Mouse (Mus musculus) liver, embryonic 14.5 days (tissue): ENCODE results near the gene Heyl. TPM values are rescaled to one million over a fixed set of nuclear protein-coding genes. Genes with fewer than 3 reads are reported as not detected.

Experiments used
- ATAC-seq: fragments of 200-750 bp; cut with Nextera tagmentation; 2 replicates; pipeline ENCODE4 v1.8.0; 2017; ENCODE audit warnings: moderate number of reproducible peaks, mild to moderate bottlenecking, moderate library complexity; ENCODE audit not compliant: insufficient read depth
- DNase-seq, 3 experiments: peaks; one replicate each; pipeline ENCODE4 v3.0.0-alpha.2; 2012 to 2013; ENCODE audit warnings: low read depth in 3 of 3, low spot score in 3 of 3
- H3K27ac ChIP-seq: fragments of 300-500 bp; sonication (generic); 2 replicates; pipeline ENCODE4 v1.5.1; 2014; ENCODE audit warnings: moderate library complexity, mild to moderate bottlenecking, control low read depth, inconsistent platforms
- H3K27me3 ChIP-seq: fragments of 300-500 bp; sonication (generic); 2 replicates; pipeline ENCODE4 v1.6.1; 2014; ENCODE audit warnings: mild to moderate bottlenecking, low read length, moderate library complexity; ENCODE audit not compliant: control insufficient read depth, insufficient read depth
- H3K36me3 ChIP-seq: fragments of 300-500 bp; sonication (generic); replicated peaks from 2 replicates; pipeline ENCODE4 v1.6.1; 2014; ENCODE audit warnings: low read depth; ENCODE audit not compliant: control insufficient read depth, insufficient read depth
- H3K4me1 ChIP-seq, 2 experiments: fragments of 200-500 bp in 1 of 2; fragments of 300-500 bp in 1 of 2; sonication (generic) in 1 of 2; replicated peaks; 2 replicates each; pipeline ENCODE4 v1.6.1; 2012 to 2014; ENCODE audit warnings: antibody characterized with exemption in 1 of 2, inconsistent platforms in 1 of 2, low read length in 1 of 2; ENCODE audit not compliant: control insufficient read depth in 2 of 2, insufficient read depth in 2 of 2
- H3K4me2 ChIP-seq: fragments of 300-500 bp; sonication (generic); 2 replicates; pipeline ENCODE4 v1.6.1; 2014; ENCODE audit warnings: low read depth, mild to moderate bottlenecking, control low read depth, moderate library complexity
- H3K4me3 ChIP-seq, 2 experiments: fragments of 200-500 bp in 1 of 2; fragments of 300-500 bp in 1 of 2; sonication (generic) in 1 of 2; 2 replicates each; pipeline ENCODE4 v1.5.1; 2012 to 2014; ENCODE audit warnings: low read depth in 2 of 2, low read length in 2 of 2, mild to moderate bottlenecking in 2 of 2, control low read depth in 1 of 2, inconsistent platforms in 1 of 2, moderate library complexity in 1 of 2; ENCODE audit not compliant: insufficient read depth in 1 of 2
- H3K9ac ChIP-seq: fragments of 300-500 bp; sonication (generic); replicated peaks from 2 replicates; pipeline ENCODE4 v1.6.1; 2014; ENCODE audit warnings: mild to moderate bottlenecking, control low read depth, moderate library complexity
- H3K9me3 ChIP-seq: fragments of 300-500 bp; sonication (generic); 2 replicates; pipeline ENCODE4 v1.6.1; 2016; ENCODE audit warnings: low read length, mixed read lengths; ENCODE audit not compliant: control insufficient read depth
- CTCF ChIP-seq: IDR thresholded peaks from 2 replicates; pipeline ENCODE4 v1.5.1; 2016; ENCODE audit warnings: antibody characterized with exemption, low read depth, control low read depth
- EP300 ChIP-seq: IDR thresholded peaks from 2 replicates; pipeline ENCODE4 v1.6.1; 2016; ENCODE audit warnings: antibody characterized with exemption, low read depth
- WGBS: fragments of 180-500 bp; shearing (Covaris S2); extraction: QIAGEN DNeasy Blood & Tissue Kit; methylation state at CpG from one replicate; pipeline ENCODE4 v1.1.7; 2014; ENCODE audit not compliant: insufficient replicate concordance; 5-methylcytosine and 5-hydroxymethylcytosine counted together
- polyA plus RNA-seq, 2 experiments: library from polyadenylated mRNA; depleted of rRNA in 1 of 2; stranded (reverse) in 1 of 2; unstranded in 1 of 2; fragments of >200 nt; fragmentation: Nextera tagmentation in 1 of 2; extraction: Ambion mirVana in 1 of 2; gene quantifications; 2 replicates each; pipeline versions ENCODE4 v1.2.1 to v1.2.3; 2012 to 2014

Gene Heyl
- polyA plus RNA-seq, 2 experiments = 0.42 to 0.46 TPM

- DNase-seq (peak in 1 of 3 experiments; percentile 27), ATAC-seq (peak; percentile 50)
- no peaks in the 10 kb centered on the region for H3K4me1 ChIP-seq
- no peak overlapping the region for H3K4me2 ChIP-seq
- WGBS = 59% methylated on average over 15 of the region's 15 CpGs
- no peaks in the 10 kb centered on the region for H3K27me3 ChIP-seq
- H3K9ac ChIP-seq = no peak overlapping the region
- H3K9me3 ChIP-seq = no peaks in the 10 kb centered on the region
- TF ChIP-seq CTCF (peak; percentile 97), EP300 (no peak)
- H3K4me3 ChIP-seq = no peak overlapping the region
- H3K27ac ChIP-seq = no peak overlapping the region
- H3K36me3 ChIP-seq = no peaks in the 10 kb centered on the region
Observed at GRCm38 (mm10) chr4:123219720-123220357, 13.5 kb upstream of the Heyl start.

GRCm38 (mm10) chr4:123220637-123221036, 12.7 kb upstream of the Heyl start:
- H3K9ac ChIP-seq = no peak overlapping the region

GRCm38 (mm10) chr4:123223309-123223708, 10.0 kb upstream of the Heyl start:
- Histone ChIP-seq H3K4me2 (no peak overlapping the region), H3K9ac (no peak overlapping the region), H3K27ac (no peak overlapping the region), H3K9me3 (no peaks in the 10 kb centered on the region), H3K4me3 (no peak overlapping the region), H3K27me3 (no peaks in the 10 kb centered on the region), H3K36me3 (no peaks in the 10 kb centered on the region), H3K4me1 (no peaks in the 10 kb centered on the region)
- TF ChIP-seq EP300 (no peak), CTCF (peak; percentile 61)
- 30% methylated on average over 3 of the region's 3 CpGs for WGBS
- ATAC-seq (no peak), DNase-seq (no peak)

More at GRCm38 (mm10) chr4:123220637-123221036, 12.7 kb upstream of the Heyl start:
- H3K27ac ChIP-seq = no peak overlapping the region
- no peaks in the 10 kb centered on the region for H3K9me3 ChIP-seq
- TF ChIP-seq CTCF = no peak
- no peak for TF ChIP-seq EP300
- DNase-seq (no peak), ATAC-seq (no peak)
- no peaks in the 10 kb centered on the region for H3K27me3 ChIP-seq
- WGBS = 53% methylated on average over 4 of the region's 4 CpGs
- no peaks in the 10 kb centered on the region for H3K36me3 ChIP-seq
- no peak overlapping the region for H3K4me3 ChIP-seq
- no peaks in the 10 kb centered on the region for H3K4me1 ChIP-seq
- H3K4me2 ChIP-seq = no peak overlapping the region

GRCm38 (mm10) chr4:123225718-123226403, 7.5 kb upstream of the Heyl start:
- H3K9ac ChIP-seq = no peak overlapping the region
- H3K4me3 ChIP-seq = no peak overlapping the region
- no peaks in the 10 kb centered on the region for H3K9me3 ChIP-seq
- H3K27me3 ChIP-seq = peaks cover 3% of the 10 kb centered on the region; the same call in 1 of the 2 replicates
- no peak overlapping the region for H3K4me2 ChIP-seq
- 60% methylated on average over 10 of the region's 10 CpGs for WGBS
- no peaks in the 10 kb centered on the region for H3K36me3 ChIP-seq
- TF ChIP-seq EP300 = no peak
- no peak for TF ChIP-seq CTCF
- ATAC-seq (no peak), DNase-seq (no peak)
- no peak overlapping the region for H3K27ac ChIP-seq
- no peaks in the 10 kb centered on the region for H3K4me1 ChIP-seq

GRCm38 (mm10) chr4:123227707-123228106, 5.6 kb upstream of the Heyl start:
- Histone ChIP-seq H3K27me3 (peaks cover 3% of the 10 kb centered on the region; the same call in 1 of the 2 replicates), H3K4me2 (no peak overlapping the region), H3K36me3 (no peaks in the 10 kb centered on the region), H3K4me1 (no peaks in the 10 kb centered on the region), H3K27ac (no peak overlapping the region), H3K9ac (no peak overlapping the region), H3K9me3 (no peaks in the 10 kb centered on the region), H3K4me3 (no peak overlapping the region)
- 32% methylated on average over 4 of the region's 4 CpGs for WGBS
- TF ChIP-seq CTCF (no peak), EP300 (no peak)
- no peak for ATAC-seq
- DNase-seq = no peak
